Mouse (Mus musculus): Measurements from ENCODE around the gene Glt6d1.

DNA sequence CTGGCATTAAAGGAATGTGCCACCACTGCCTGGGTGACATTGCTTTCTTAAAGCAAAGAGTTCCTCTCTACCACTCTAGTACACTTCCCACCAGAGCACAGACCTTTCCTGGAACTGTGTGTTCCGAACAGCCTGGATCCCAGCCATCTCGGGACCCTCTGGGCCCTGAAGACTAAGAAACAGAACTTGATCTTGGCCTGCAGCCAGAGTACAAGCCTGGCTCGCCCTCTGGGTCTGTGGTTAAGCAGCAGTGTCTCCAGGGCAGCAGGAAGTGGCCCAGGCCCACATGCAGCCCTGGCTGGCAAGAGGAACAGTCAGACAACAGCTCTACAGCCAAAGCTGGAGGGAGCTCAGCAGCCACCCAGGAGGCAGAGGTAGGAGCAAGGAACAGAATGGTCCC is 37.0 kb upstream of the Glt6d1 start:
- TF ChIP-seq CTCF (IDR thresholded peaks at IDR 0.05; ENCODE audit: borderline replicate concordance, insufficient read depth, low read length) (no peak), POLR2A (IDR thresholded peaks at IDR 0.05; ENCODE audit: low read depth, low read length) (no peak)
